Mouse (Mus musculus): ENCODE measurements at regions not wholly inside any gene's neighbourhood (a gene's known extent, or its start where the extent isn't known, plus 50 kb on each side); places are given as distances from the start of the nearest gene placed in this dataset.

DNA sequence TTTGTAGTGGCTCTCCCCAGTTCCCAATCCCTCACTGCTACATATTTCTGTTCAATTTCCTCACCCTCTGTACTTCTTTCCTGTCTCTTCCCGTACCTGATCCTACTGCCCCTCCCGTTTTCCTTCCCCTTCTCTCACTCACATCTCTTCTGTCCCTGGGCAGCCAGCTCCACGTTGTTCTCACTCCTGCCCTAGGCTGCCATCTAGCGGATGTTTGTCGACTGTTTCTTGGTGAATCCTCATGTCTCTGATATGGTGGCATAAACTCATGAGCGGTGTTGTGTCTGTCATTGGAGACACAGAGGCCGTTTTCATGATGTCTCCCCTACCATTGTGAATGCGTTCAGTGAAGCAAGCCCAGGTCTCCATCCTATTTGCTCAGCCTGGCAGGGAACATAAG is 97.9 kb downstream of the Ddx11 start:
- no peak overlapping the region for H3K27ac ChIP-seq (replicated peaks in 1 of 2; ENCODE audit: control insufficient read depth in 1 of 2, insufficient read depth in 1 of 2, low read depth in 2 of 2, low read length in 2 of 2)
- H3K4me1 ChIP-seq (ENCODE audit: control insufficient read depth in 2 of 2, insufficient read depth in 2 of 2, low read length in 2 of 2), result no peaks in the 10 kb centered on the region
- H3K4me3 ChIP-seq (ENCODE audit: control insufficient read depth in 1 of 2, insufficient read depth in 1 of 2, low read depth in 1 of 2, low read length in 2 of 2), result no peak overlapping the region
- 11% methylated on average over 8 of the region's 8 CpGs for WGBS
- no peaks in the 10 kb centered on the region for H3K36me3 ChIP-seq (ENCODE audit: control insufficient read depth, insufficient read depth, low read length)
- no peaks in the 10 kb centered on the region for H3K9me3 ChIP-seq (ENCODE audit: control insufficient read depth, low read length)
- H3K27me3 ChIP-seq (ENCODE audit: control insufficient read depth, insufficient read depth, low read length), result no peaks in the 10 kb centered on the region
- H3K4me2 ChIP-seq (ENCODE audit: low read length), result no peak overlapping the region
- no peak overlapping the region for H3K9ac ChIP-seq (ENCODE audit: low read length)
- no peak for ATAC-seq (ENCODE audit: insufficient number of reproducible peaks, insufficient read depth, low FRiP score, low read depth)

DNA sequence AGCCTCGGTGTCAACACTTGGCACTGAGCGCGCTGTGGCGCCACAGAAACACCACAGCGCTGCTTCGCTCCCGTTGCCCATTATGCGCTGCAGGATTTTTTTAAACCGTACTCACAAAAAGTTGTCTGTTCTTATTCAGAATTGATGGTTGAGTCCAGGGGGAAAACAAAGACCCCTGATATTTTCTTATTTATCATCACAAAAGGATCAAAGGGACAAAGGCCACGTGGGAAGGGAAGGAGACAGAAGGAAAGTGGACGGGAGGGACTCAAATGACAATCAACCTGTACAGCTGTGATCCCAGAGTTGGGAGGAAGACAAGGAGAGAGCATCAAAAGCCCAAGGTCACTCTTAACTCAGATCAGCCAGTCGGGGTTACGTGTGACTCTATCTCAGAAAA is 100.4 kb downstream of the Ddx11 start:
- Histone ChIP-seq H3K4me2 (ENCODE audit: low read length) (no peak overlapping the region), H3K36me3 (ENCODE audit: control insufficient read depth, insufficient read depth, low read length) (no peaks in the 10 kb centered on the region), H3K9ac (ENCODE audit: low read length) (no peak overlapping the region), H3K4me1 (ENCODE audit: control insufficient read depth in 2 of 2, insufficient read depth in 2 of 2, low read length in 2 of 2) (no peaks in the 10 kb centered on the region), H3K4me3 (ENCODE audit: control insufficient read depth in 1 of 2, insufficient read depth in 1 of 2, low read depth in 1 of 2, low read length in 2 of 2) (no peak overlapping the region), H3K27me3 (ENCODE audit: control insufficient read depth, insufficient read depth, low read length) (no peaks in the 10 kb centered on the region), H3K27ac (replicated peaks in 1 of 2; ENCODE audit: control insufficient read depth in 1 of 2, insufficient read depth in 1 of 2, low read depth in 2 of 2, low read length in 2 of 2) (no peak overlapping the region), H3K9me3 (ENCODE audit: control insufficient read depth, low read length) (no peaks in the 10 kb centered on the region)
- no peak for ATAC-seq (ENCODE audit: insufficient number of reproducible peaks, insufficient read depth, low FRiP score, low read depth)
- WGBS, result 86% methylated on average over 13 of the region's 13 CpGs

DNA sequence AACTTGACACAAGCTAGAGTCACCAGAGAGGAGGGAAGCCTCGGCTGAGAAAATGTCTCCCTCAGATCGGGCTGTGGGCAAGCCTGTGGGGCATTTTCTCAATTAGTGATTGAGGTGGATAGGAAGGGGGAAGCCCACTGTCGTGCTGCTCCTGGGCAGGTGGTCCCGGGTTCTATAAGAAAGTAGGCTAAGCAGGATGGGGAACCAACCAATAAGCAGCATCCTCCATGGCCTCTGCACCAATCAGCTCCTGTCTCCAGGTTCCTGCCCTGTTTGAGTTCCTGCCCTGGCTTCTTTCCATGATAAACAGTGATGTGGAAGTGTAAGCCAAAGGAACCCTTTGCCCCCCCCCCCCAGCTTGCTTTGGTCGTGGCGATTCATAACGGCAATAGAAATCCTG is 100.9 kb downstream of the Ddx11 start:
- H3K4me3 ChIP-seq (ENCODE audit: control insufficient read depth in 1 of 2, insufficient read depth in 1 of 2, low read depth in 1 of 2, low read length in 2 of 2), result no peak overlapping the region
- no peak overlapping the region for H3K9ac ChIP-seq (ENCODE audit: low read length)
- no peaks in the 10 kb centered on the region for H3K9me3 ChIP-seq (ENCODE audit: control insufficient read depth, low read length)
- no peak for ATAC-seq (ENCODE audit: insufficient number of reproducible peaks, insufficient read depth, low FRiP score, low read depth)
- H3K4me1 ChIP-seq (ENCODE audit: control insufficient read depth in 2 of 2, insufficient read depth in 2 of 2, low read length in 2 of 2), result no peaks in the 10 kb centered on the region
- H3K36me3 ChIP-seq (ENCODE audit: control insufficient read depth, insufficient read depth, low read length), result no peaks in the 10 kb centered on the region
- no peak overlapping the region for H3K27ac ChIP-seq (replicated peaks in 1 of 2; ENCODE audit: control insufficient read depth in 1 of 2, insufficient read depth in 1 of 2, low read depth in 2 of 2, low read length in 2 of 2)
- 53% methylated on average over 7 of the region's 7 CpGs for WGBS
- no peaks in the 10 kb centered on the region for H3K27me3 ChIP-seq (ENCODE audit: control insufficient read depth, insufficient read depth, low read length)
- H3K4me2 ChIP-seq (ENCODE audit: low read length), result no peak overlapping the region

DNA sequence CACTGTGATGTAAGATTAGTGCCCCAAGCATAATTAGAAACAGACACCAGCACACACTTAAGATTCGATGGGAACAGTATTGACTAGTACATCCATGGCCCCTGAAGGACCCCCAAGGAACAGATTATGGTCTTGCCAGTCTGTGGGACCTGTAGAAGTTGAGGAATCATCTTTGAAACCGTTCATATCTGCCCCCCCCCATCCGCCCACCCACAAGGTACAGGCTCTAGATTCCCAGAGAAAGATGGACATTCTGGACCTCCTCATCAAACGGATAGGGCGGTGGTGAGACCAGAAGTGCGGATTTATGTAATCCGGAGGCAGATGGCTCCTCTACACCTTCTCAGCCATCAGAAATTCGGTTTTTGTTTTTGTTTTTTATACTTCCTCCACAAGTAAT is 109.1 kb downstream of the Ddx11 start:
- H3K9me3 ChIP-seq (ENCODE audit: control insufficient read depth, low read length), result no peaks in the 10 kb centered on the region
- H3K9ac ChIP-seq (ENCODE audit: low read length), result no peak overlapping the region
- no peaks in the 10 kb centered on the region for H3K36me3 ChIP-seq (ENCODE audit: control insufficient read depth, insufficient read depth, low read length)
- no peak overlapping the region for H3K4me2 ChIP-seq (ENCODE audit: low read length)
- H3K4me3 ChIP-seq (ENCODE audit: control insufficient read depth in 1 of 2, insufficient read depth in 1 of 2, low read depth in 1 of 2, low read length in 2 of 2), result no peak overlapping the region
- no peak overlapping the region for H3K27ac ChIP-seq (replicated peaks in 1 of 2; ENCODE audit: control insufficient read depth in 1 of 2, insufficient read depth in 1 of 2, low read depth in 2 of 2, low read length in 2 of 2)
- H3K27me3 ChIP-seq (ENCODE audit: control insufficient read depth, insufficient read depth, low read length), result peaks cover 17% of the 10 kb centered on the region
- ATAC-seq (ENCODE audit: insufficient number of reproducible peaks, insufficient read depth, low FRiP score, low read depth), result no peak
- H3K4me1 ChIP-seq (ENCODE audit: control insufficient read depth in 2 of 2, insufficient read depth in 2 of 2, low read length in 2 of 2), result peaks cover 6 to 8% of the 10 kb centered on the region in 2 experiments; a peak in 3 of 4 replicates
- WGBS, result 88% methylated on average over 8 of the region's 8 CpGs

DNA sequence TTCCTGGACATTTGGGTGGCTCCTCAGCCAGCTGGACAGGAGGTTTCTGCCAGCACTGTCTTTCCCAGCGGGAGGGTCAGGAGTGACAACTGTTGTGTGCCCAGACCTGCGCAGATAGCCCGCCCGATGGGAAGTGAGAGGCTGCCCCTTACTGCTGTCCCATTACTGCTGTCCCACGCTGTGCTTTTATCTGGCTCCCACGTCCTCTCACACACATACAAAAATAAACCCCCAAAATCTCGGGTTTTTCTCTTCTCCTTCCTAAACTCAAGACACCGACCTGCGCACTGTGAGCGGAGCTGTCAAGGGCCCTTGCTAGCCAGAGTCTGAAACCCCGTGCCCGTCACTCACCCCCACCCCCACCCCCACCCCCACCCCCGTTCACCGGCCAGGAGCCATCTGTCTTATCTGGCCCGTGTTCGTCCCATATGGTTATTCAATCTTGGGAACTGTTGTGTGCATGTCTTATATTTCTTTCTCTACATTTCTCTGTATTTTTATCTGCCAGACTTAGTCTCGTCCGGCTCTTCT is 109.6 kb downstream of the Ddx11 start:
- peaks cover 17% of the 10 kb centered on the region for H3K27me3 ChIP-seq (ENCODE audit: control insufficient read depth, insufficient read depth, low read length)
- no peaks in the 10 kb centered on the region for H3K9me3 ChIP-seq (ENCODE audit: control insufficient read depth, low read length)
- H3K4me1 ChIP-seq (ENCODE audit: control insufficient read depth in 2 of 2, insufficient read depth in 2 of 2, low read length in 2 of 2), result peaks cover 6 to 8% of the 10 kb centered on the region in 2 experiments; a peak in 3 of 4 replicates
- no peak for ATAC-seq (ENCODE audit: insufficient number of reproducible peaks, insufficient read depth, low FRiP score, low read depth)
- no peaks in the 10 kb centered on the region for H3K36me3 ChIP-seq (ENCODE audit: control insufficient read depth, insufficient read depth, low read length)
- H3K4me2 ChIP-seq (ENCODE audit: low read length), result peak overlapping the region; percentile 58
- H3K27ac ChIP-seq (replicated peaks in 1 of 2; ENCODE audit: control insufficient read depth in 1 of 2, insufficient read depth in 1 of 2, low read depth in 2 of 2, low read length in 2 of 2), result no peak overlapping the region
- H3K4me3 ChIP-seq (ENCODE audit: control insufficient read depth in 1 of 2, insufficient read depth in 1 of 2, low read depth in 1 of 2, low read length in 2 of 2), result peak overlapping the region in 1 of 2 experiments; percentile 17; a peak in 2 of 4 replicates
- WGBS, result 48% methylated on average over 18 of the region's 18 CpGs
- 0 out of 2 replicates have a peak overlapping the region, but pooled peaks have one; percentile 16 for H3K9ac ChIP-seq (ENCODE audit: low read length)

DNA sequence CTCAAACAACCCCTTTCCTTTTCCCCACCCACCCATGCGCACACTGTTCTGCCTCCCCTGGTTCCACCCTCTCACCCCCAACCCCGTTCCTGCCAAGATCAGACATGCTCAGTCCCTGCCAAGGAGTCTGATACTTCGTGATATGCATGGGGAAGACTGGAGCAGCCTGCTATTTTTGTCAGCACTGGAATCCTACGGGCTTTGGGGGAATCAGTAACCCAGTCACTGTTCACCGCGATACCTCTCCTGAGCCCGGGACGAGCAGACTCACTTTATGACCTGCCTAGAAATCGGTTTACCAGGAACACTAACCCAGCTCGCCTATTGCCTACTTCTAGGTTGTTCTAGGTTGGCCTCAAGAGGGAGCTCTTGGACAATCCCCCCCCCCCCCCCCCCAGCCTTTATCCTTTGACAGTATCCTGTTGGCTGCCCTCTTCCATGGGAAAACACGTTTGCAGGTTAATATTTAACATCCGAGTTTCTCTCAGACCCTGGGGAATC is 110.2 kb downstream of the Ddx11 start:
- Histone ChIP-seq H3K9me3 (ENCODE audit: control insufficient read depth, low read length) (no peaks in the 10 kb centered on the region), H3K4me3 (ENCODE audit: control insufficient read depth in 1 of 2, insufficient read depth in 1 of 2, low read depth in 1 of 2, low read length in 2 of 2) (peak overlapping the region; percentile 8 to 17; a peak in 3 of 4 replicates), H3K36me3 (ENCODE audit: control insufficient read depth, insufficient read depth, low read length) (no peaks in the 10 kb centered on the region), H3K9ac (ENCODE audit: low read length) (0 out of 2 replicates have a peak overlapping the region, but pooled peaks have one; percentile 30), H3K4me2 (ENCODE audit: low read length) (peak overlapping the region; percentile 58), H3K27ac (replicated peaks in 1 of 2; ENCODE audit: control insufficient read depth in 1 of 2, insufficient read depth in 1 of 2, low read depth in 2 of 2, low read length in 2 of 2) (no peak overlapping the region), H3K27me3 (ENCODE audit: control insufficient read depth, insufficient read depth, low read length) (peaks cover 17% of the 10 kb centered on the region), H3K4me1 (ENCODE audit: control insufficient read depth in 2 of 2, insufficient read depth in 2 of 2, low read length in 2 of 2) (peaks cover 6 to 8% of the 10 kb centered on the region in 2 experiments; a peak in 3 of 4 replicates)
- 21% methylated on average over 12 of the region's 12 CpGs for WGBS
- ATAC-seq (ENCODE audit: insufficient number of reproducible peaks, insufficient read depth, low FRiP score, low read depth), result no peak

DNA sequence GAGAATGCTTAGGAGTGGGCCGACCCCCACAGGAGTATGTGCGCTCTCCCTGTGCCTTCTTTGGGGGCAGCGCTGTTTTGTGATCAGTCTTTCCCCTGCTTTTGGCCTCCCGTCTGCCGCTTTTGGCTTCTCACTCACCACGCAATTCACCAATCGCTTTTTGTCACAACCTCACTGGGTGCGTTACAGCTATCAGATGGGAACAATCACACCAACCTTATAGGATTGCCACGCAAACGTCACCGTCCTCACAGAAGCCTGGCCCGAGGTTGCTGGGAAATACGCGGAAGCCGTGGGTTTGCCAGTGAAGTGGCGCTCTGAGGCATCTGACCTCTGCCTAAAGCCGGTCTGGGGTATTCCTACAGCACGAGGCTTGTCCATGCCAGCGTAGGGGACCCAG is 111.1 kb downstream of the Ddx11 start:
- H3K4me2 ChIP-seq (ENCODE audit: low read length), result no peak overlapping the region
- H3K27me3 ChIP-seq (ENCODE audit: control insufficient read depth, insufficient read depth, low read length), result peaks cover 17% of the 10 kb centered on the region
- no peaks in the 10 kb centered on the region for H3K36me3 ChIP-seq (ENCODE audit: control insufficient read depth, insufficient read depth, low read length)
- no peak overlapping the region for H3K9ac ChIP-seq (ENCODE audit: low read length)
- peaks cover 6 to 8% of the 10 kb centered on the region in 2 experiments; a peak in 3 of 4 replicates for H3K4me1 ChIP-seq (ENCODE audit: control insufficient read depth in 2 of 2, insufficient read depth in 2 of 2, low read length in 2 of 2)
- H3K9me3 ChIP-seq (ENCODE audit: control insufficient read depth, low read length), result no peaks in the 10 kb centered on the region
- no peak overlapping the region for H3K27ac ChIP-seq (replicated peaks in 1 of 2; ENCODE audit: control insufficient read depth in 1 of 2, insufficient read depth in 1 of 2, low read depth in 2 of 2, low read length in 2 of 2)
- no peak overlapping the region for H3K4me3 ChIP-seq (ENCODE audit: control insufficient read depth in 1 of 2, insufficient read depth in 1 of 2, low read depth in 1 of 2, low read length in 2 of 2)
- 71% methylated on average over 19 of the region's 19 CpGs for WGBS
- ATAC-seq (ENCODE audit: insufficient number of reproducible peaks, insufficient read depth, low FRiP score, low read depth), result no peak

All from heart, embryonic 14.5 days (tissue).